Mouse (Mus musculus) liver, embryonic 14.5 days (tissue): ENCODE measurements at regions not wholly inside any gene's neighbourhood (a gene's known extent, or its start where the extent isn't known, plus 50 kb on each side); places are given as distances from the start of the nearest gene placed in this dataset.

Experiments
- CTCF ChIP-seq: IDR thresholded peaks from 2 replicates; pipeline ENCODE4 v1.5.1; 2016; ENCODE audit warnings: antibody characterized with exemption, low read depth, control low read depth
- EP300 ChIP-seq: IDR thresholded peaks from 2 replicates; pipeline ENCODE4 v1.6.1; 2016; ENCODE audit warnings: antibody characterized with exemption, low read depth

DNA sequence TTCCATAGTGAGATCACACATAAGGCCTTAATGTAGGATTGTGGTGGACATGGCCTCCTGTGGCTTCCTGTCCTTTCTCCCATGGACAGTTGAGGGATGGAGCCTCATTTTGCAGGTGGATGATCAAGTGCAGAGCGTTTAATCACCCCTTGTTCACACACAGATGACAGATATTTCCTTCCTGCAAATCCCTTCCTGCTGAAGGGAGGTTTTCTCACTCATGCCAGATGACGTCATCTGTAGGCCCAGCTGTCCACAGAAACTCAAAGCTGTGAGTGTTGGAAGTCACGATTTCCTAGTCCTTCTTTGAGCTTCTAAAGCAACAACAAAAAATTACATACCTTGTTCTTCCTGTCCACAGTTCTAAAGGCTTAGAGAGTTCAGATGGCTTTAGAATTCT lies 1935.3 kb upstream of the Lrrc6 start:
- TF ChIP-seq CTCF (no peak), EP300 (no peak)
